Mouse (Mus musculus): ENCODE measurements around the gene Rtn4rl1. TPM values are rescaled to one million over a fixed set of nuclear protein-coding genes. Genes with fewer than 3 reads are reported as not detected.
A peak's percentile ranks its signal among the peaks of the same experiment; 100 is the strongest.

The Rtn4rl1 gene
- polyA plus RNA-seq, 1 experiment from 2014 or later, result 2.2 TPM

GRCm38 (mm10) chr11:75246589-75246988 lies 53.0 kb downstream of the Rtn4rl1 start:
- ATAC-seq (ENCODE audit: insufficient read depth, low FRiP score, low read depth), result no peak
- H3K27ac ChIP-seq, result 0 out of 2 replicates have a peak overlapping the region, but pooled peaks have one; percentile 51
- H3K4me2 ChIP-seq, result no peak overlapping the region

DNA sequence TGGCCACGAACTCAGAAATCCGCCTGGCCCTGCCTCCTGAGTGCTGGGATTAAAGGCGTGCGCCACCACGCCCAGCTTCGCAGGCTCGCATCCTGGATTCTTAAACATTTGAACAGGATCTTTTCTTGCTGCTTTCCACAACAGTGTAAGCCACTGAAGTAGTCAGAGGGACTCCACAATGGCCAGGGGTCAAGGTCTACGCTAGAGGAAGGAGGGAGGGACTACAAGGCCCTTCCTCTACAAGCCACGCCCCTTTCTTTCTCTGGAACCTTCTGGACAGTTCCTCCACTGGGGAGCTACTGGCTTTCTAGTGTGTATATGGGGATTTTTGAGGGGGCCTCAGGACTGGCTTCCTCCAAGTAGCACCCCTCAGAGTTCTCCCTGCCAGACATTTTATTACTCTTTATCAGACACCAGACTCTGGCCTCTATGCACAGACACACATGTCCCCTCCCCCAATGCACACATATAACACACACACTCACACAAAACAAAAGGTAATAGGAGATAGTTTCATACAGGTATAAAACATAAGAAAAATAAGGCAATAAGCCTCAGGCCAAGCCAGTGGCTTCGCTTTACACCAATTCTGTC lies 53.7 kb downstream of the Rtn4rl1 start:
- no peaks in the 10 kb centered on the region for H3K9me3 ChIP-seq
- no peak for ATAC-seq (ENCODE audit: insufficient read depth, low FRiP score, low read depth)
- no peak overlapping the region for H3K9ac ChIP-seq
- H3K36me3 ChIP-seq, result no peaks in the 10 kb centered on the region
- 0 out of 2 replicates have a peak overlapping the region, but pooled peaks have one; percentile 51 for H3K27ac ChIP-seq
- peaks cover 11% of the 10 kb centered on the region for H3K4me1 ChIP-seq
- H3K4me2 ChIP-seq, result no peak overlapping the region
- H3K27me3 ChIP-seq (replicated peaks), result no peaks in the 10 kb centered on the region
- 84% methylated on average over 10 of the region's 10 CpGs for WGBS
- H3K4me3 ChIP-seq (replicated peaks), result no peak overlapping the region

More at GRCm38 (mm10) chr11:75246589-75246988, 53.0 kb downstream of the Rtn4rl1 start:
- Histone ChIP-seq H3K36me3 (no peaks in the 10 kb centered on the region), H3K27me3 (replicated peaks) (no peaks in the 10 kb centered on the region), H3K4me1 (peaks cover 11% of the 10 kb centered on the region), H3K4me3 (replicated peaks) (no peak overlapping the region), H3K9me3 (no peaks in the 10 kb centered on the region), H3K9ac (no peak overlapping the region)
- WGBS, result 75% methylated on average over 8 of the region's 8 CpGs

DNA sequence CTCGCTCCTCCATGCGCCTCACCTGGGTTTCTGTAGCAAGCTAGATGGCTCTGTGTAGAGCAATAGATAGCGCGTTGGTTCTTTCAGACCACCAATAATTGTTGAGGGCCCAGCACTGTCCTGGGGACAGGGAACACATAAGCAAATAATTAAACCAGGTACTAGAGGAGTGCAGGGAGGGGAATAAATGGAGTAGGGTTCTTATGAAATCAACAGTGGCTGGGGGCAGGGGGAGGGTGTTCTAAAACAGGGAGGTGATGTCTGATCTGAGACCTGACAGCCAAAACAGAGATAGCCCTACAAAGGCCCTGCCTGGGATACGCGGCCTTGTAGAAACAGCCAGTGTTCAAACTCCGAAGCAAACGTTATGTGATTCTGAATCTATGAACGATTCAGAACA lies 56.0 kb downstream of the Rtn4rl1 start:
- no peak for ATAC-seq (ENCODE audit: insufficient read depth, low FRiP score, low read depth)
- H3K4me3 ChIP-seq (replicated peaks), result no peak overlapping the region
- no peaks in the 10 kb centered on the region for H3K9me3 ChIP-seq
- H3K27me3 ChIP-seq (replicated peaks), result no peaks in the 10 kb centered on the region
- no peak overlapping the region for H3K9ac ChIP-seq
- H3K4me1 ChIP-seq, result peaks cover 13% of the 10 kb centered on the region
- no peaks in the 10 kb centered on the region for H3K36me3 ChIP-seq
- H3K27ac ChIP-seq, result no peak overlapping the region
- whole genome bisulfite sequencing, result 83% methylated on average over 9 of the region's 9 CpGs
- H3K4me2 ChIP-seq, result no peak overlapping the region

GRCm38 (mm10) chr11:75251006-75251512 lies 57.5 kb downstream of the Rtn4rl1 start:
- peaks cover 10% of the 10 kb centered on the region for H3K4me1 ChIP-seq
- H3K36me3 ChIP-seq, result no peaks in the 10 kb centered on the region
- H3K27me3 ChIP-seq (replicated peaks), result no peaks in the 10 kb centered on the region
- 85% methylated on average over 4 of the region's 4 CpGs for WGBS
- H3K4me2 ChIP-seq, result no peak overlapping the region
- H3K27ac ChIP-seq, result no peak overlapping the region
- H3K4me3 ChIP-seq (replicated peaks), result no peak overlapping the region
- H3K9me3 ChIP-seq, result no peaks in the 10 kb centered on the region
- ATAC-seq (ENCODE audit: insufficient read depth, low FRiP score, low read depth), result no peak
- no peak overlapping the region for H3K9ac ChIP-seq

- 62% methylated on average over 7 of the region's 7 CpGs for WGBS
- Histone ChIP-seq H3K9ac (no peak overlapping the region), H3K36me3 (no peaks in the 10 kb centered on the region)
Measured at GRCm38 (mm10) chr11:75251557-75252070, 58.0 kb downstream of the Rtn4rl1 start.

GRCm38 (mm10) chr11:75254252-75254912 lies 60.8 kb downstream of the Rtn4rl1 start:
- Histone ChIP-seq H3K4me2 (peak overlapping the region; percentile 1; the same call in 1 of the 2 replicates), H3K27ac (no peak overlapping the region), H3K9ac (no peak overlapping the region), H3K9me3 (no peaks in the 10 kb centered on the region), H3K36me3 (no peaks in the 10 kb centered on the region), H3K4me3 (replicated peaks) (no peak overlapping the region), H3K4me1 (peaks cover 6% of the 10 kb centered on the region), H3K27me3 (replicated peaks) (no peaks in the 10 kb centered on the region)
- 43% methylated on average over 13 of the region's 13 CpGs for WGBS
- peak; percentile 65; the same call in 1 of the 2 replicates for ATAC-seq (ENCODE audit: insufficient read depth, low FRiP score, low read depth)

More at GRCm38 (mm10) chr11:75251557-75252070, 58.0 kb downstream of the Rtn4rl1 start:
- no peak for ATAC-seq (ENCODE audit: insufficient read depth, low FRiP score, low read depth)
- no peak overlapping the region for H3K27ac ChIP-seq
- no peak overlapping the region for H3K4me2 ChIP-seq
- H3K27me3 ChIP-seq (replicated peaks), result no peaks in the 10 kb centered on the region
- H3K4me3 ChIP-seq (replicated peaks), result no peak overlapping the region
- H3K9me3 ChIP-seq, result no peaks in the 10 kb centered on the region
- H3K4me1 ChIP-seq, result peaks cover 10% of the 10 kb centered on the region

DNA sequence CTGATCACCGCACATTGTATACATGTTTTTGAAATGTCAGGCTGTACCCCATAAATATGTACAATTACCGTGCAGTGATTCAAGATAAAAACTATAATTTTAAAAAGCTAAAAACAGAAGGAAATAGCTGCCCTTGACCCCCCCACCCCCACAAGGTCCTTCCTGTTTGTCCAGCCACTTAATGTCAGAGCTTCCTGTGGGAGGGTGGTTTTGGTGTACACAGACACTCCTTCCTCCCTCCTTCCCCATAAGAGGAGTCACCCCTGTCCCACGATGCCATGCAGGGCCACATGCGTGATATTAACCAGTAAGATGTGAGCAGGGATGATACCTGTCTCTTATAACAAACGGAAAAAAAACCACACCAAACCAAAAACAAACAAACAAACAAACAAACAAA lies 61.7 kb downstream of the Rtn4rl1 start:
- Histone ChIP-seq H3K4me1 (peaks cover 7% of the 10 kb centered on the region), H3K9ac (no peak overlapping the region), H3K36me3 (no peaks in the 10 kb centered on the region), H3K4me2 (no peak overlapping the region), H3K9me3 (no peaks in the 10 kb centered on the region), H3K27ac (no peak overlapping the region), H3K27me3 (replicated peaks) (no peaks in the 10 kb centered on the region), H3K4me3 (replicated peaks) (no peak overlapping the region)
- no peak for ATAC-seq (ENCODE audit: insufficient read depth, low FRiP score, low read depth)
- 69% methylated on average over 5 of the region's 5 CpGs for WGBS

DNA sequence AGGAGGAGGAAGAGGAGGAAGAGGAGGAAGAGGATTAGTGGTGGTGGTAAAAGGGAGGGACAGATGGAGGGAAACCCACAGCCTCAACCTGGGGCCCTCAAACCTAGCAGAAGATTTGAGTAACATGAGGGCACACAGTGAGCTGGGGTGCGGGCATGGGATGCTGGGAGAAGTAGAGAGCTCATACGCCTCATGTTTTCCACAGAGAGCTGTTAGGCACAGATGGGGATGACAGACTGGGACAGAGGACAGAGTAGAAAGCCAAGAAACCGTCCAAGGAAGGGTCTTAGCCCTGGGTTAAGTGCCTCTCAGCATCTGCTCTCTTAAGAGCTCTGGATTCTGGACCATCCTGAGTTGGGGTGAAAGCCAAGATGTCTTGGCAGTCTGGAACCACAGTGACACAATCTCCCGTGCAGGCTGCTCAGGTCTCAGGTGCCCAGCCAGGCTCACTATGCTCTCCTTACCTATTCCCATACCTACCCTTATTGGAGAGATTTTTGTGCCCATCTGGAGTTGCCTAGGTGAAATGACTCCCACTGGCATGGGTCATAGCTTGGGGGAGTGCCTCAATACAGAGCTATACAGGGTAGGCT lies 63.6 kb downstream of the Rtn4rl1 start:
- WGBS, result 81% methylated on average over 4 of the region's 4 CpGs
- H3K4me3 ChIP-seq (replicated peaks), result no peak overlapping the region

GRCm38 (mm10) chr11:75259416-75259815 lies 65.8 kb downstream of the Rtn4rl1 start:
- no peaks in the 10 kb centered on the region for H3K36me3 ChIP-seq
- H3K4me1 ChIP-seq, result peaks cover 31% of the 10 kb centered on the region
- ATAC-seq (ENCODE audit: insufficient read depth, low FRiP score, low read depth), result no peak
- WGBS, result 66% methylated on average over 6 of the region's 6 CpGs
- H3K27me3 ChIP-seq (replicated peaks), result no peaks in the 10 kb centered on the region
- no peaks in the 10 kb centered on the region for H3K9me3 ChIP-seq
- no peak overlapping the region for H3K9ac ChIP-seq
- no peak overlapping the region for H3K4me2 ChIP-seq
- H3K27ac ChIP-seq, result no peak overlapping the region
- H3K4me3 ChIP-seq (replicated peaks), result no peak overlapping the region

More for the DNA sequence above, 63.6 kb downstream of the Rtn4rl1 start:
- H3K27me3 ChIP-seq (replicated peaks), result no peaks in the 10 kb centered on the region
- no peaks in the 10 kb centered on the region for H3K9me3 ChIP-seq
- no peak for ATAC-seq (ENCODE audit: insufficient read depth, low FRiP score, low read depth)
- H3K27ac ChIP-seq, result no peak overlapping the region
- H3K36me3 ChIP-seq, result no peaks in the 10 kb centered on the region
- H3K4me1 ChIP-seq, result peaks cover 17% of the 10 kb centered on the region
- H3K9ac ChIP-seq, result no peak overlapping the region
- H3K4me2 ChIP-seq, result no peak overlapping the region

GRCm38 (mm10) chr11:75259996-75260561 lies 66.5 kb downstream of the Rtn4rl1 start:
- WGBS, result 65% methylated on average over 10 of the region's 10 CpGs
- H3K9ac ChIP-seq, result no peak overlapping the region
- H3K4me3 ChIP-seq (replicated peaks), result no peak overlapping the region
- H3K4me2 ChIP-seq, result no peak overlapping the region
- no peak for ATAC-seq (ENCODE audit: insufficient read depth, low FRiP score, low read depth)
- no peaks in the 10 kb centered on the region for H3K9me3 ChIP-seq
- H3K27ac ChIP-seq, result no peak overlapping the region
- no peaks in the 10 kb centered on the region for H3K27me3 ChIP-seq (replicated peaks)
- H3K4me1 ChIP-seq, result peaks cover 26% of the 10 kb centered on the region
- H3K36me3 ChIP-seq, result no peaks in the 10 kb centered on the region

- 84% methylated on average over 2 of the region's 2 CpGs for WGBS
Measured at GRCm38 (mm10) chr11:75261016-75261415, 67.4 kb downstream of the Rtn4rl1 start.

More at GRCm38 (mm10) chr11:75261016-75261415, 67.4 kb downstream of the Rtn4rl1 start:
- Histone ChIP-seq H3K27ac (no peak overlapping the region), H3K9me3 (no peaks in the 10 kb centered on the region), H3K4me1 (peaks cover 26% of the 10 kb centered on the region), H3K36me3 (no peaks in the 10 kb centered on the region), H3K27me3 (replicated peaks) (no peaks in the 10 kb centered on the region), H3K9ac (no peak overlapping the region), H3K4me2 (no peak overlapping the region), H3K4me3 (replicated peaks) (no peak overlapping the region)
- no peak for ATAC-seq (ENCODE audit: insufficient read depth, low FRiP score, low read depth)
